In genomic region chr5:74391346-74391745, GRCm38 (mm10) we compare ENCODE assay signal across 16 mouse cellular contexts.
"Had no signal": no experiment of that assay in that cellular context is flagged by ENCODE, and none has a peak within 500 bp of the region (broad histone marks: within the 10 kb centered on the region; RNA-seq: fewer than 3 reads in every experiment).

No protein-coding gene starts in this region.

- H3K27me3 ChIP-seq: liver, embryonic 12.5 days; midbrain, embryonic 12.5 days; neural tube, embryonic 13.5 days had no signal

- H3K4me3 ChIP-seq: layer of hippocampus, adult 2 months; liver, embryonic 12.5 days; midbrain, embryonic 12.5 days; neural tube, embryonic 13.5 days had no signal

- H3K36me3 ChIP-seq: liver, embryonic 12.5 days; midbrain, embryonic 12.5 days; neural tube, embryonic 13.5 days had no signal

- DNase-seq: kidney, adult 11 months; kidney, adult 9 months; kidney, postnatal 4 days; left cerebral cortex, postnatal 4 days; lung, embryonic 14.5 days; lung, postnatal 10 days; lung, postnatal 4 days; retina, postnatal 1 day; right cerebral cortex, postnatal 4 days; spleen, adult 18-20 months; thymus, postnatal 4 days had no signal

- ATAC-seq: liver, embryonic 12.5 days had no signal

- H3K4me2 ChIP-seq: liver, embryonic 12.5 days; lung, embryonic 14.5 days; midbrain, embryonic 12.5 days; neural tube, embryonic 13.5 days had no signal

- H3K9me3 ChIP-seq: liver, embryonic 12.5 days; midbrain, embryonic 12.5 days; neural tube, embryonic 13.5 days had no signal

- H3K9ac ChIP-seq: liver, embryonic 12.5 days; lung, embryonic 14.5 days; midbrain, embryonic 12.5 days; neural tube, embryonic 13.5 days had no signal

- H3K27ac ChIP-seq: kidney, postnatal 0 days; layer of hippocampus, adult 2 months; liver, embryonic 12.5 days; midbrain, embryonic 12.5 days; neural tube, embryonic 13.5 days had no signal
